Mouse (Mus musculus) kidney, postnatal 36 days (tissue): Measurements from ENCODE around the gene Tbxas1.

ENCODE experiments used
- DNase-seq, 2 experiments: peaks; one replicate each; pipeline ENCODE4 v3.0.0; 2021 to 2022; ENCODE audit warnings: mixed read lengths in 2 of 2

The Tbxas1 gene

DNA sequence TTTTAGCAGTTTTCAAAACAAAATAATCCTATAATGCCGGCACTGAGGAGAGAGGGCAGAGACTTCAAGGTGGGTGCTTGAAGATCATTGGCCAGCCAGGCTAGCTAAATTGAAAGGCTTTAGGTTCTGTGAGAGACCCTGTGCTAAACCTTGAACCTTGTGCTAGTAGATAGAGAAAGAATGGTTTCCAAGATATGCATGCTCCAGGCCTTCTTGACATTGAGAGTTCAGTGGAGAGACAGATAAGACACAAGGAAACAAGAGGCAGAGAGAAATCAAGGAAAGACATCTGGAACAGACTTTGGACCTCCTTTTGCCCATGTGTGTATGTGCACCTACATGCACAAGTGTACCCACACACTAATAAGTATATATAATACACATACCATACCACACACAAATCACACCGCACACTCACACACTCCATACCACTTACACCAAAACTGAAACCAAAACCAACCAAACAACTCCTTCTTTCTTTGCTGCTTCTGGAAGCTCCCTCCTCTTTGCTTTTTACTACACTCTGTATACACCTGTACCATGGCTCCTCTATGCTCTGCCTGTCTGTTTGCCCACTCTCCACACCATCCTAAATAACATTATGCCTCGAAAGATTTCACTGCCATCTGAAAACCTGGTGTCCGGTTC, 25.4 kb downstream of the Tbxas1 start:
- no peak for DNase-seq

DNA sequence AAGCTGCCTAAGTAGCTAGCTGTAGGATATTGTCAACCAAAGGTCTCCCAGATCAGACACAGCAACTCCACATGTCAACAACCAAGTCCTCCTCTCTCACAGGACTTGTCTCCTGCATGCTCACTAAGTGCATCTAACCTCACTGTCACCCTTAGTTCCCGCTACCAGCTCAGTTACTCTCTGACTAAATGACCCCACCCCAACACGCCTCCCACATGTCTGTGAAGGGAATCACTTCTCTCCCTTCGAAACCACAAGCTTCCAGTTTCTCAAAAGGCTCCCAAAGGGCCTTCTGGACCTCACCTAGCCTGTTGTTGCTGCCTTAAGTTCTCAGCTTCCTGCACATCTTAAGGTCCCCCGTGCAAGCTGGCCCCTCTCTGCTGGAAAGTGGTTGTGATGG, 25.9 kb downstream of the Tbxas1 start:
- DNase-seq: no peak

DNA sequence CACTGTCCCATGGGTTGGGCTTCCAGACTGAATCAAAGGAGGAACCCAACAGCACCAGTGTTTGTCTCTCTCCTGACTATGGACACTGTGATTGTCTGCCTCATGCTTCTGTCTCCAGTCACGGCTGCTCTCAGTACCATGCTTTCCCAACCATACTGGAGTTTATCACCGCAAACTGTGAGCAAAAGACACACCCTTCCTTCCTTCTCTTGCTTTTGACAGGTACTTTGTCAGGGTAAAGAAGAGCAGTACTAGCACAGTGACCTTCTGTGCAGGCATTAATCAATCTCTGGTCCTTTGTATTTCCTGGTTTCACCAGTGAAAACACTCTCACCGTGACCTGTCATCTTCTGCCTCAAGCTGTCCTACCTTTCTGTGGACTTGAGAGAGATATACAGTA, 26.4 kb downstream of the Tbxas1 start:
- DNase-seq: peak in 1 of 2 experiments; percentile 54

- peak; percentile 46 to 53 for DNase-seq
Observed at GRCm38 (mm10) chr6:38902820-38903439, 27.7 kb downstream of the Tbxas1 start.

- DNase-seq: no peak
Observed at GRCm38 (mm10) chr6:38906005-38906404, 30.8 kb downstream of the Tbxas1 start.

GRCm38 (mm10) chr6:38908401-38908800, 33.2 kb downstream of the Tbxas1 start:
- DNase-seq: peak in 1 of 2 experiments; percentile 56

- peak; percentile 76 to 86 for DNase-seq
Observed at GRCm38 (mm10) chr6:38910828-38911559, 35.8 kb downstream of the Tbxas1 start.

- DNase-seq: no peak
Observed at GRCm38 (mm10) chr6:38912121-38912660, 37.0 kb downstream of the Tbxas1 start.

GRCm38 (mm10) chr6:38912845-38913244, 37.6 kb downstream of the Tbxas1 start:
- DNase-seq: no peak

DNA sequence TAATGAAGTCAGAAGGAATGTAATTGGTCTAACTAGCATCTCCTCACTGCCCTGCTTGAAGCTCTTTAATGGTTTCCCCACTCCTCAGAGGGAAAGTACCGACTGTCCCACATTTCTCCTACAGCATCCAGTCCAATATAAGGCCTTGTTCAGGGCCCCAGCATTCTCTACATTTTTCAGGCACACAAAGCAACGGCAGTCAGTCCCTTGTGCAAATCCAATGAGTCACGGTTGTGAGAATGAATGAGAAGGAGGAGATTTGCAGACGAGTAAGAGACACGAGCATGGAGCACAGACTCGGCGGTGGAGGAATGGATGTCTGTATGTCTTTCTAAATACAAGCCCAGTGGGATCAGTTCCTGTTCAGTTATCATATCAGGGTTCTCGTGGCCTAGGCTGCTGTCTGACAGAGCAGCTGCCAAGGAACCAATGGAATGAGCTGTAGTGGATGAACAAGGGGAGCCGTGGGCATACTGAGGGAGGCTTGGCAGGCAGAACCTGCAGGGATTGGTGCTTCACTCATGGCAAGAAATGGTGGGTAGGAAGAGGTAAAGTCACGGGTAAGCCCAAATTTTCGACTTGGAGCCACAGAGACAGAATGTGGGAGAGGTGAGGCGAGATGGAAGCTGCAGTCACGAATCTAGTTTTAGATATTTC, 38.3 kb downstream of the Tbxas1 start:
- no peak for DNase-seq

DNA sequence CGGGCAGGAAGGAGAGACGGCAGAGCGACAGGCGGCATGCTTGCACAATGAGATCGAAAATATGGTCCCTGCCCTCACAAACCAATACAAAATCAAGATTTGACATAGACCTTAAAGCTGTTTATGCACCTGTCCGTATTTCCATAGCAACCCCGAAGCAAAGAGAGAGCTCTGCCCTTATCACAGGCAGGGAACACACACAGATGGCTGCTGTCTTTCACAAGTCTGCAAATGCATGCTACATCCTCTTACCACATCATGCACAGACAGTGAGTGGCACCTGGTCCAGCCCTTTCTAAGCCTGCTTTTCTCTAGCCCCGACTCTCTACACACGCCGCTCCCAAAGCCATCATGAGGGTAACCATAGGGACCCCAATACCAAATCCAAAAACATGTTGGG, 39.0 kb downstream of the Tbxas1 start:
- DNase-seq: no peak

DNA sequence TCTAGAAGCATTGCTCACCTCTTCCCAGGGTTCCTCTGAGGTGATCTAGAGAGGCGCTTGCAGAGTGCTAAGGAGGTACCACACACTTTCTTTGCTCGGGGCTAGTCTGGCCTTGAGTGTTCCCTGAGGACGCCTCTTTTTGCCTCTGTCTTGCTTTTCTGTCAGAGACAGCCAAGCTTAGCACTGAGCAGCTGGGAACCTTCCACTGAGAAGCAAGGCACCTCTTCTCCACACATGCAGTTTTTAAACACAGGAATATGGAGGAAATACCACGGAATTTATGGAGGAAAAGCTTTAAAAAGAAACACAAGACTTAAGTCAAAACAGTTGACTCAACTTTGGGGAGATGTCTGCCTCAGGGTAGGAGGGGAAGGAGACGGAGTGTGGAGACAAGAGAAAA, 40.6 kb downstream of the Tbxas1 start:
- no peak for DNase-seq

- no peak for DNase-seq
Observed at GRCm38 (mm10) chr6:38916571-38916970, 41.4 kb downstream of the Tbxas1 start.

DNA sequence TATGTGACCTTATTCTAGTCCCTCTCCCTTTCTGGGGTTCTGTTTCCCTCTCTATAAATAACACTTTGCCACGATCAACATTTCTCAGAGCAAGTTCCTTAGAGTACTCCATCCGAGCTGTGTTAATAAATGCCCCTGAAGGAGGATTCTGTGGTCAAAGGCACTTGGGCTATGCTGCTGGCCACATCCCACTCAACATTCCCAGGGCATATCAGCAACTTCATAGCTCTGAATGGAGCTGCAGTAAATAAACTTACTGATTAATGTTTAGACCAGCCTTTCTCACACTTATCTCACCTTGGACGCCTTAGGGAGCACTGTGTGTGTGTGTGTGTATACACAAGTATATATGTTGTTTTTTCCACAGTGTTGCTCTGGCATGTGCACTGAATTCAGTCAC, 42.2 kb downstream of the Tbxas1 start:
- no peak for DNase-seq

- DNase-seq: no peak
Observed at GRCm38 (mm10) chr6:38918728-38919127, 43.5 kb downstream of the Tbxas1 start.

DNA sequence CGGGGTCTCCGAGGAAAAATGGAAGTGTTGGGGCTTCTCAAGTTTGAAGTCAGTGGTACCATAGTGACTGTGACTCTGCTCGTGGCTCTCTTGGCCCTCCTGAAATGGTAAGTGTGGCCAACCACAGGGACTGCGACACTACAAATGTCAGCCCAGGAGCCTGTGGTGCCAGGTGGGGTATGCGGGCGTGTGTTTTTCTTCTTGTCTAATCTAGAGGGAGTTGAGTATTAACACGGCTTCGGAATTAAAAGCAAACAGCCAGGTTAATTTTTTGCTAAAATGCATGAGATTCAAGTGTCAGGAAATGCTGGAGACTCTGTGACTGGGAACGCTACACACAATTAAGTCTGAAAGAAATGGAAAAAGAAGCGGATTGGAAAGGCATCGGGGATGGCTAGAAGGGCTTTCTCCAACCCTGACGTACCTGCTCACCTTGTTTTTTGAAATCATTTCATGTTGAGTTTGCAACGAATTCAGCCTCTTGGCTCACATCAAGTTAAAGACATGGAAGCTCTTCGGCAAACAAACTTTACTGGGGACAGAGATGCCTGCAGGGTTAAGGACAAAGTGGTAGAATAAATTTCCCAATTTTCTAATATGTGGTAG, 44.0 kb downstream of the Tbxas1 start:
- DNase-seq: peak; percentile 70 to 87

DNA sequence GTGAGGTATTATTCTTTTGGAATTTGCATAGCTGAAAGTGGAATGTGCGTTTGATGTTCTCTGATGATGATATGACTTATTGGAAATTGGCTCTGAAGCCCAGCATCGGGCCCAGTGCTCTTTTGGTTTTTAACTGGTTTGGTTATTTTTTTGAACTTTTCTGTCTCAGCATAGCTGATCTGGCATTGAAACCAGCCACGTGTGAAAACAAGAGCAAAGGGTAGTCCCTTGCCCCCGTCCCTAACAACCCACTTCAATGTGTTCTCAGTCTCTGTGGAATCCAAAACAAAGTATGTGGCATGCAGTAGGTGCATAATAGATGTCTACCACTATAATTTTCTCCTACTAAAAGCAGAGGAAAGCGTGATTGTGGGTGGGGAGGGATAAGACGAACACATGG, 44.9 kb downstream of the Tbxas1 start:
- DNase-seq: peak; percentile 43 to 44

DNA sequence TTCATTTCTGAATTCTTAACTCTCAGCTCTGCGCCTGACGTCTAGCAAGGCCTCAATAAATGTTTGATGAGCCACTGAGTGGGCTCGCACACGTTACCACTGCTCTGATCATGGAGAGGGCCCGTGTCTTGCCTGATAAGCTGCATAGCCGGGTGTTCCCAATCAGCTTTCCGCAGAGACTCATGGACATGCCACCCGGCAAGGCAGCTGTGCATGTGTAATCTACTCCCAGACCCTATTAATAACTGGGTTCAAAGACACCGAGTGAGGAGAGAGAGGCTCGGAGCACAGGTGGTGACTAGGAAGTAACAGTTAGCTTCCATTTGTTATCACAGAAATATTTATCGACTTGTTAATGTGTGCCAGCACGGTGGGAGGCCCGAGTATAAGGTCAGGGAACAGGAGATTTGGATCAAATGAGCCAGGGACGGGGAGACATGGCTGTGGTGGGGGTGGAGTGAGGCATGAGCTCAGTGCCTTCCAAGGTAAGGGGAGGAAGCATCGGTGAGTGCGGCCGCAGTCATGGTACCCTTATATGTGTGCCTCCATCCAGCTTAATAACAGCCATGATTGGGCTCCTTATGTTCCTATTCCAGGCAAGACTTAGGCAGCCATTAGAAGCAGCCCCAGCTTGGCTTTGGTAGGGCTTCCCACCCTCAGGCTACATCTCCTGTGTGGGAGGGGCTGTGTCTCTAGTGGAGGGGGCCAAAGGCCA, 46.0 kb downstream of the Tbxas1 start:
- DNase-seq: no peak

DNA sequence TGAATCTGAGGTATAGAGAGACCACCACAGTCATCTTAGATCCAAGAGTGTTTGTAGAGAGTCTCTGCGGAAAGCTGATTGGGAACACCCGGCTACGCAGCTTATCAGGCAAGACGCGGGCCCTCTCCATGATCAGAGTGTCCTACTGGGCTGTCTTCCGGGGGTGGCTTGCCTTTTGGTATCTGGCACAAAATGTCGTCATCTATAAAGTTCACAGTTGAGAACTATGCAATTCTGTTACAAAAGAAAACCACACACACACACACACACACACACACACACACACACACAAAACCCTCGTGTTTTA, 46.6 kb downstream of the Tbxas1 start:
- DNase-seq: no peak

GRCm38 (mm10) chr6:38922517-38922916, 47.3 kb downstream of the Tbxas1 start:
- DNase-seq: no peak

DNA sequence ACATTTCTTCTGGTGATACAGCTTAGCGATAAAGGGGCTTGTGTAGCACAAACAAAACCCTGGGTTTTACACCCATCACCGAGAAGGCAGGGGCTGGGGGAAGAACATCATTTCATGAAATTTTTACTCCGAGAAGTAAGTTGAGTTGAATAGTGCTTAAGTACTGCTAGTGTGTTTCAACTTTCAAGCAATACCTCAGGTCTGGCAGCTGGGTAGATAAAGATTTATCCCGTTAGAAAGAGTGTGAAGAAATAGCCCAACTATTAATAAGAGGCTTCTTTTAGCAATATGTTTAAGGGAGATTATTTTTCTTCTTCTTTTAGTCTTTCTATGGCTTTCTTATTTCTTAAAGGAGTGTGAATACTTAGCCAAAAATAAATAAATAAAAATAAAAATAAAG, 48.2 kb downstream of the Tbxas1 start:
- no peak for DNase-seq
